Mouse (Mus musculus) kidney, postnatal 0 days (tissue): ENCODE data around the gene Mroh8. TPM values are rescaled to one million over a fixed set of nuclear protein-coding genes. Genes with fewer than 3 reads are reported as not detected.

Source experiments
- ATAC-seq: fragments of 200-750 bp; cut with Nextera tagmentation; replicated peaks from 2 replicates; pipeline ENCODE4 v1.8.0; 2017; ENCODE audit warnings: low read depth, moderate number of reproducible peaks, moderate TSS enrichment, moderate library complexity; ENCODE audit not compliant: low FRiP score
- DNase-seq: peaks from one replicate; pipeline ENCODE4 v3.0.0-alpha.2; 2016; ENCODE audit warnings: low spot score
- H3K27ac ChIP-seq: fragments of 300-500 bp; sonication (generic); 2 replicates; pipeline ENCODE4 v1.5.1; 2014; ENCODE audit warnings: mild to moderate bottlenecking
- H3K27me3 ChIP-seq: fragments of 300-500 bp; sonication (generic); 2 replicates; pipeline ENCODE4 v1.6.1; 2014; ENCODE audit warnings: low read length, mixed read lengths; ENCODE audit not compliant: insufficient read depth
- H3K36me3 ChIP-seq: fragments of 300-500 bp; sonication (generic); 2 replicates; pipeline ENCODE4 v1.6.1; 2014; ENCODE audit warnings: low read length, mixed read lengths; ENCODE audit not compliant: insufficient read depth
- H3K4me1 ChIP-seq: fragments of 300-500 bp; sonication (generic); replicated peaks from 2 replicates; pipeline ENCODE4 v1.6.1; 2014; ENCODE audit warnings: antibody characterized with exemption, low read length, mixed read lengths; ENCODE audit not compliant: insufficient read depth
- H3K4me2 ChIP-seq: fragments of 300-500 bp; sonication (generic); 2 replicates; pipeline ENCODE4 v1.6.1; 2014; ENCODE audit warnings: mild to moderate bottlenecking, low read length, moderate library complexity, mixed read lengths
- H3K4me3 ChIP-seq: fragments of 300-500 bp; sonication (generic); replicated peaks from 2 replicates; pipeline ENCODE4 v1.5.1; 2014; ENCODE audit warnings: low read depth, low read length
- H3K9ac ChIP-seq: fragments of 300-500 bp; sonication (generic); 2 replicates; pipeline ENCODE4 v1.6.1; 2014; ENCODE audit warnings: low read depth, low read length
- H3K9me3 ChIP-seq: fragments of 300-500 bp; sonication (generic); replicated peaks from 2 replicates; pipeline ENCODE4 v1.6.1; 2016; ENCODE audit warnings: low read length, inconsistent platforms, mixed read lengths
- CTCF ChIP-seq: IDR thresholded peaks from 2 replicates; pipeline ENCODE4 v1.5.1; 2016; ENCODE audit warnings: antibody characterized with exemption, low read depth, mild to moderate bottlenecking, moderate library complexity
- WGBS: fragments of 180-500 bp; shearing (Covaris S2); extraction: QIAGEN DNeasy Blood & Tissue Kit; methylation state at CpG from one replicate; pipeline ENCODE4 v1.1.7; 2014; 5-methylcytosine and 5-hydroxymethylcytosine counted together
- polyA plus RNA-seq: library from polyadenylated mRNA; unstranded; fragments of >200 nt; fragmentation: Nextera tagmentation; extraction: Ambion mirVana; gene quantifications from 2 replicates; pipeline ENCODE4 v1.2.1, GENCODE M21; 2015

Gene Mroh8
- polyA plus RNA-seq, 1 experiment from 2014 or later = 0.29 TPM

GRCm38 (mm10) chr2:157320135-157320534 is 40.8 kb upstream of the Mroh8 start:
- H3K9me3 ChIP-seq = no peaks in the 10 kb centered on the region
- no peaks in the 10 kb centered on the region for H3K27me3 ChIP-seq
- H3K9ac ChIP-seq = no peak overlapping the region
- H3K4me1 ChIP-seq = no peaks in the 10 kb centered on the region
- no peak overlapping the region for H3K4me2 ChIP-seq
- WGBS = 64% methylated on average over 8 of the region's 8 CpGs
- 0 out of 2 replicates have a peak overlapping the region, but pooled peaks have one; percentile 31 for H3K27ac ChIP-seq
- DNase-seq (no peak), ATAC-seq (no peak)
- no peak overlapping the region for H3K4me3 ChIP-seq
- peaks cover 75% of the 10 kb centered on the region for H3K36me3 ChIP-seq
- no peak for TF ChIP-seq CTCF

GRCm38 (mm10) chr2:157317220-157317619 is 37.9 kb upstream of the Mroh8 start:
- Histone ChIP-seq H3K9me3 (no peaks in the 10 kb centered on the region), H3K27ac (no peak overlapping the region), H3K27me3 (no peaks in the 10 kb centered on the region), H3K4me3 (no peak overlapping the region), H3K4me2 (no peak overlapping the region), H3K4me1 (no peaks in the 10 kb centered on the region), H3K9ac (no peak overlapping the region), H3K36me3 (peaks cover 62% of the 10 kb centered on the region)
- DNase-seq (no peak), ATAC-seq (no peak)
- TF ChIP-seq CTCF = no peak
- 87% methylated on average over 6 of the region's 6 CpGs for WGBS

GRCm38 (mm10) chr2:157316358-157316933 is 37.1 kb upstream of the Mroh8 start:
- 87% methylated on average over 14 of the region's 14 CpGs for WGBS
- no peaks in the 10 kb centered on the region for H3K27me3 ChIP-seq
- peaks cover 58% of the 10 kb centered on the region for H3K36me3 ChIP-seq
- H3K9me3 ChIP-seq = no peaks in the 10 kb centered on the region
- no peak overlapping the region for H3K27ac ChIP-seq
- no peak overlapping the region for H3K4me3 ChIP-seq
- H3K4me2 ChIP-seq = no peak overlapping the region
- no peaks in the 10 kb centered on the region for H3K4me1 ChIP-seq
- H3K9ac ChIP-seq = no peak overlapping the region
- ATAC-seq (no peak; the same call in 1 of the 2 replicates), DNase-seq (no peak)
- no peak for TF ChIP-seq CTCF

GRCm38 (mm10) chr2:157315486-157315885 is 36.1 kb upstream of the Mroh8 start:
- Histone ChIP-seq H3K4me3 (no peak overlapping the region), H3K27ac (no peak overlapping the region), H3K36me3 (peaks cover 63% of the 10 kb centered on the region), H3K9me3 (no peaks in the 10 kb centered on the region), H3K9ac (no peak overlapping the region), H3K27me3 (no peaks in the 10 kb centered on the region), H3K4me1 (no peaks in the 10 kb centered on the region), H3K4me2 (no peak overlapping the region)
- DNase-seq (no peak), ATAC-seq (no peak)
- TF ChIP-seq CTCF = no peak
- WGBS = 87% methylated on average over 6 of the region's 6 CpGs

- H3K4me2 ChIP-seq = no peak overlapping the region
- H3K4me1 ChIP-seq = no peaks in the 10 kb centered on the region
- DNase-seq = peak; percentile 80
- peaks cover 62% of the 10 kb centered on the region for H3K36me3 ChIP-seq
- WGBS = 44% methylated on average over 7 of the region's 7 CpGs
- TF ChIP-seq CTCF = no peak
- ATAC-seq = no peak
- no peak overlapping the region for H3K9ac ChIP-seq
- H3K27ac ChIP-seq = no peak overlapping the region; the same call in 1 of the 2 replicates
- H3K27me3 ChIP-seq = no peaks in the 10 kb centered on the region
- no peaks in the 10 kb centered on the region for H3K9me3 ChIP-seq
- no peak overlapping the region for H3K4me3 ChIP-seq
These were observed 35.0 kb upstream of the Mroh8 start for GRCm38 (mm10) chr2:157314310-157314709.

GRCm38 (mm10) chr2:157313718-157314117 is 34.4 kb upstream of the Mroh8 start:
- no peak for TF ChIP-seq CTCF

More at GRCm38 (mm10) chr2:157313718-157314117, 34.4 kb upstream of the Mroh8 start:
- Histone ChIP-seq H3K4me2 (no peak overlapping the region), H3K9ac (no peak overlapping the region), H3K36me3 (peaks cover 66% of the 10 kb centered on the region), H3K4me1 (no peaks in the 10 kb centered on the region), H3K4me3 (no peak overlapping the region), H3K27me3 (no peaks in the 10 kb centered on the region), H3K9me3 (no peaks in the 10 kb centered on the region), H3K27ac (no peak overlapping the region)
- 74% methylated on average over 3 of the region's 3 CpGs for WGBS
- ATAC-seq (no peak), DNase-seq (no peak)
